Mouse (Mus musculus) small intestine, adult 2 months (tissue): ENCODE measurements around the gene Nhlrc2.

Experiments used
- CTCF ChIP-seq: fragments of 200-500 bp; IDR thresholded peaks from 2 replicates; pipeline ENCODE4 v1.5.1; 2012; ENCODE audit warnings: low read depth, mild to moderate bottlenecking, control low read depth, inconsistent platforms, low read length, moderate library complexity, mixed read lengths; ENCODE audit not compliant: insufficient replicate concordance, insufficient read length; ENCODE audit errors: extremely low read depth
- POLR2A ChIP-seq: fragments of 200-500 bp; IDR thresholded peaks from 2 replicates; pipeline ENCODE4 v1.6.1; 2012; ENCODE audit warnings: low read depth, mild to moderate bottlenecking, control low read depth, inconsistent platforms, low read length, moderate library complexity

DNA sequence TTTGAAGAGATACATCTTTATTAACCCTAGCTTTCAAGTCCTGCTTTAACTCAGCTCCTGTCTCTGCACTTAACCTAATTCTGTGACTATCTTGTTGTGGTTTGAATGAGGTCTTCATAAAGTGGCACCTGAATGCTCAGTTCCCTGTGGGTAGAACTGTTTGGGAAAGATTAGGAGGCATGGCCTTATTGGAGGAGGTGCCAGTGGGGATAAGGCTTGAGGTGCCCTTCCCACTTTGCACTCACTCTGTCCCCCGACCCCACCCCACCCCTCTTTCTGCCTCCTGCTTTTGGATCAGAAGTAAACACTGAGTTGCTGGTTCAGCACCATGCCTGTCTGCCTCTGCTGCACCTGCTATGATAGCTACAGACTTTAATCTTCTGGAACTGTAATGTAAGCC lies 29.7 kb downstream of the Nhlrc2 start:
- TF ChIP-seq CTCF (no peak), POLR2A (no peak)
